Mouse (Mus musculus): Measurements from ENCODE around the gene Dynlrb2. TPM values are rescaled to one million over a fixed set of nuclear protein-coding genes. Genes with fewer than 3 reads are reported as not detected.
A peak's percentile ranks its signal among the peaks of the same experiment; 100 is the strongest.

Gene Dynlrb2
- polyA plus RNA-seq (2012; rRNA removed) (0.23 and 0.25 TPM in 2 replicates), polyA plus RNA-seq (2014; fragmentation: Nextera tagmentation; extraction: Ambion mirVana) (not detected in 2 replicates)

DNA sequence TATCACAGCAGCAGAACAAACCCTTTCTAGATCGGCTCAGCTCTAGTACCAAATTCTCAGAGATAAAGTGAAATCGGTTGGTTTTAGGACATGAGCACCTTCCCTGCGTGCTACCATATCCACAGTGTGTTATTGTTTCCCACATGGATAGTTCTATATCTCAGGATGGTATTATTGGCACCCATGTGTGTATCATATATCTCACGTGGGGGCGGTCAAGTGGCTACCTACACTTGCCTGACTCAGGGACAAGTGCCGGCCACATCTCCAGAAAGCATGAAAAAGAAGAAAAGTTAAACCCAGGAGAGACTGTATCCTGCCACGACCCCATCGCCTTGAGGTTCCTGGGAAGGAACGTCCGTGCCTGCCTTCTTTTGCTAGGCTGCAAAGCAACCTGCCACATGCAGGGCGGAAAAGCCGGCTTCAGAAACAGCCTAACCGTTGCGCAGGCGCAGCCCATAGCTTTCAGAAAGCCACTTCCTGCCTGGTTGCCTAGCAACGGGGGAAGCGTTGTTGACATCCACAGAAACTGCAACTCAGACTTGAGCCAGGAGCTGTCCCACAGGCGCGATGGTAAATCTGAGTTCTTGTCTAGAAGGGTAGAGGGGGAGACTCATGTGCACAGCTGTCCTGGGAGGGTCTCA, at the start of gene Dynlrb2:
Gene Dynlrb2, plus strand, starts transcription at position 498 of the 644 bp plus-strand sequence.
- 8% methylated on average over 19 of the region's 19 CpGs for WGBS
- TF ChIP-seq POLR2A (IDR thresholded peaks at IDR 0.05; ENCODE audit: borderline replicate concordance, extremely low read depth, insufficient read depth, insufficient read length): peak; percentile 58; the same call in 1 of the 2 replicates
- ATAC-seq (ENCODE audit: low FRiP score, low read depth): peak; percentile 91
- H3K4me2 ChIP-seq (replicated peaks; ENCODE audit: low read depth, low read length, severe bottlenecking): peak within 1 kb of the TSS; percentile 49
- peak within 1 kb of the TSS; percentile 18 for H3K4me3 ChIP-seq (replicated peaks; ENCODE audit: low read length)
- H3K27me3 ChIP-seq (ENCODE audit: control insufficient read depth, insufficient read depth, low read length): no peaks in the 10 kb centered on the region
- peak within 1 kb of the TSS; percentile 5; the same call in 1 of the 2 replicates for H3K9ac ChIP-seq (ENCODE audit: low read depth, low read length, severe bottlenecking)
- no peaks in the 10 kb centered on the region for H3K36me3 ChIP-seq (ENCODE audit: control insufficient read depth, insufficient read depth, low read length)
- H3K27ac ChIP-seq (replicated peaks; ENCODE audit: low read depth, low read length): no peak within 1 kb of the TSS
- DNase-seq (ENCODE audit: low spot score): peak; percentile 96
- no peaks in the 10 kb centered on the region for H3K4me1 ChIP-seq (ENCODE audit: control insufficient read depth, insufficient read depth, low read length)
- no peaks in the 10 kb centered on the region for H3K9me3 ChIP-seq (ENCODE audit: control insufficient read depth, low read length)

DNA sequence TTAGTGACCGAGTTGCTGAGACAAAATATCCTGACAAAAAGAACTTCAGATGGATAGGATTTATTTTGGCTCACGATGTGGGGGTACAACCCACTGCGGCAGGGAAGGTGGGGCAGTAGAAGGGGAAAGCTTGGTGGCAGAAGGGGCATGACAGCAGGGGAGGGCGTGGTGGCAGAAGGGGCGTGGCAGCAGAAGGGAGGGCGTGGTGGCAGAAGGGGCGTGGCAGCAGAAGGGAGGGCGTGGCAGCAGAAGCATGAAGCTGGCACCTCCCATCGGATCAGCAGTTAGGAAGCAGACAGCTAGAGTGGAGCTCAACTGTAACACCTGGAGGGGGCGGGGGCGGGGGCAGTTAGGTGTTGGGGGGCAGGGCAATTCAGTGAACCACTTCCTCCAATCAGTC, 46.2 kb upstream of the Dynlrb2 start:
- no peak overlapping the region for H3K27ac ChIP-seq (replicated peaks; ENCODE audit: low read depth, low read length)
- H3K4me3 ChIP-seq (replicated peaks; ENCODE audit: low read length): no peak overlapping the region
- 75% methylated on average over 9 of the region's 11 CpGs for WGBS

DNA sequence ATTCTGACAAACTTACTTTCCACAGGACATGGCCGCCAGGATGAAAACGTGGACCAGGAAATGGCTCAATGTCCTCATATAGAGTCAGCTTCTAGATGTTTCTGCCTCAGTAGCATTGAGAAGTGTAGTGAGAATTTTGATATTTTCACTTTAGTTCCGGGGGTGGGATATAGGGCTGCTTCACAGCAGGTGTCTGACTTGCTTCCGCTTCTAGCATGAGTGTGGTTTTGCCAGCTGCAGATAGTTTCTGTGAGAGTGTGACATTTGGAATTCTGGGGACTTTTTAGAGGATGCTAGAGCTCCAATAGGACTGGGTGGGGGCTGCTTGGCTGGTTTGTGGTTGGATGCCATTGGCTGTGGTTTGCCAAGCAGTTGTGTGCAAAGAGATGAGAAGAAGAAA, 43.3 kb upstream of the Dynlrb2 start:
- no peaks in the 10 kb centered on the region for H3K27me3 ChIP-seq (ENCODE audit: control insufficient read depth, insufficient read depth, low read length)
- H3K4me1 ChIP-seq (ENCODE audit: control insufficient read depth, insufficient read depth, low read length): no peaks in the 10 kb centered on the region
- no peak for DNase-seq (ENCODE audit: low spot score)
- H3K36me3 ChIP-seq (ENCODE audit: control insufficient read depth, insufficient read depth, low read length): no peaks in the 10 kb centered on the region
- TF ChIP-seq POLR2A (IDR thresholded peaks at IDR 0.05; ENCODE audit: borderline replicate concordance, extremely low read depth, insufficient read depth, insufficient read length): no peak
- no peak overlapping the region for H3K27ac ChIP-seq (replicated peaks; ENCODE audit: low read depth, low read length)
- no peak overlapping the region for H3K9ac ChIP-seq (ENCODE audit: low read depth, low read length, severe bottlenecking)
- H3K4me2 ChIP-seq (replicated peaks; ENCODE audit: low read depth, low read length, severe bottlenecking): no peak overlapping the region
- WGBS: 75% methylated on average over 4 of the region's 4 CpGs
- ATAC-seq (ENCODE audit: low FRiP score, low read depth): no peak
- H3K9me3 ChIP-seq (ENCODE audit: control insufficient read depth, low read length): no peaks in the 10 kb centered on the region
- no peak overlapping the region for H3K4me3 ChIP-seq (replicated peaks; ENCODE audit: low read length)

More for the DNA sequence above, 46.2 kb upstream of the Dynlrb2 start:
- ATAC-seq (ENCODE audit: low FRiP score, low read depth) (no peak), DNase-seq (ENCODE audit: low spot score) (no peak)
- H3K9ac ChIP-seq (ENCODE audit: low read depth, low read length, severe bottlenecking): no peak overlapping the region
- no peaks in the 10 kb centered on the region for H3K4me1 ChIP-seq (ENCODE audit: control insufficient read depth, insufficient read depth, low read length)
- no peaks in the 10 kb centered on the region for H3K36me3 ChIP-seq (ENCODE audit: control insufficient read depth, insufficient read depth, low read length)
- no peaks in the 10 kb centered on the region for H3K9me3 ChIP-seq (ENCODE audit: control insufficient read depth, low read length)
- H3K27me3 ChIP-seq (ENCODE audit: control insufficient read depth, insufficient read depth, low read length): no peaks in the 10 kb centered on the region
- no peak overlapping the region for H3K4me2 ChIP-seq (replicated peaks; ENCODE audit: low read depth, low read length, severe bottlenecking)
- no peak for TF ChIP-seq POLR2A (IDR thresholded peaks at IDR 0.05; ENCODE audit: borderline replicate concordance, extremely low read depth, insufficient read depth, insufficient read length)

DNA sequence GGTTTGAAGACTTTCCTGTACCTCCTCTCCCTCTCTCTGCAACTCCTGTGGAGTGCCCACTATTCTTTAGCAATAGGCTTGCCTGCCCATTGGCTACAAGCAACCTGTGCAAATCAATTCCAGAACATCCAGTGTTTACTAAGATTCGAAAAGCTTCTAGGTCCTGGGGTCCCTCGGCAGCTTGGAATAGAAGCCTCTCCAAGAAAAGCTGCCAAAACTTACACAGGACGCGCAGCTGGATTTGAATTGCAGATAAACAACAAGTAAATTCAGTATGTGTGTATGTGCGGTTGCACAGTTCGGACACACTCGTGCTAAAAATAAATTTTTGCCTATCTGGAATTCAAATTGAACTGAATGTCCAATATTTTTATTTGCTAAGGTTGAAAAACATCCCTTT, 38.2 kb upstream of the Dynlrb2 start:
- Histone ChIP-seq H3K9me3 (ENCODE audit: control insufficient read depth, low read length) (no peaks in the 10 kb centered on the region), H3K36me3 (ENCODE audit: control insufficient read depth, insufficient read depth, low read length) (no peaks in the 10 kb centered on the region), H3K4me3 (replicated peaks; ENCODE audit: low read length) (no peak overlapping the region), H3K27ac (replicated peaks; ENCODE audit: low read depth, low read length) (no peak overlapping the region), H3K9ac (ENCODE audit: low read depth, low read length, severe bottlenecking) (no peak overlapping the region), H3K27me3 (ENCODE audit: control insufficient read depth, insufficient read depth, low read length) (no peaks in the 10 kb centered on the region), H3K4me2 (replicated peaks; ENCODE audit: low read depth, low read length, severe bottlenecking) (no peak overlapping the region), H3K4me1 (ENCODE audit: control insufficient read depth, insufficient read depth, low read length) (no peaks in the 10 kb centered on the region)
- DNase-seq (ENCODE audit: low spot score) (no peak), ATAC-seq (ENCODE audit: low FRiP score, low read depth) (no peak)
- TF ChIP-seq POLR2A (IDR thresholded peaks at IDR 0.05; ENCODE audit: borderline replicate concordance, extremely low read depth, insufficient read depth, insufficient read length): no peak
- WGBS: 71% methylated on average over 7 of the region's 7 CpGs

DNA sequence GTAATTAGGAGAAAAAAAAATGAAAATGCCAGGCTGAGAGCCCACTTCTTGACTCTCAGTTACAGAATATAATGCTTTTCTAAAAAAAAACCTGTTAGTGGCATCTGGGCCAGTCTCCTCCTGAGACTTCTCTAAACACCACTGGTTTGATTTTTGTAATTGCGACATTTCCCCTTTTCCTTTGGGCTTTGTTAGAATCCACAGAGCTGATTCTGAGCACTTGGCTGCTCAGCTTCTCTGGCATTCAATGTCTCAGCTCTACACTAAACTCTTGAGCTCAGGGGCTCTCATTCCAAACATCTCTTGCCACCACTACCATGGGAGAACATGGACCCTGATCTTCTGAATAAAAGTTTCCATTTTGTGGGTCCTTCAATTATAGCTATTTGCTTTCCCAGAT, 37.7 kb upstream of the Dynlrb2 start:
- H3K4me2 ChIP-seq (replicated peaks; ENCODE audit: low read depth, low read length, severe bottlenecking): no peak overlapping the region
- H3K4me3 ChIP-seq (replicated peaks; ENCODE audit: low read length): no peak overlapping the region
- no peaks in the 10 kb centered on the region for H3K27me3 ChIP-seq (ENCODE audit: control insufficient read depth, insufficient read depth, low read length)
- no peaks in the 10 kb centered on the region for H3K9me3 ChIP-seq (ENCODE audit: control insufficient read depth, low read length)
- H3K9ac ChIP-seq (ENCODE audit: low read depth, low read length, severe bottlenecking): no peak overlapping the region
- TF ChIP-seq POLR2A (IDR thresholded peaks at IDR 0.05; ENCODE audit: borderline replicate concordance, extremely low read depth, insufficient read depth, insufficient read length): no peak
- DNase-seq (ENCODE audit: low spot score) (no peak), ATAC-seq (ENCODE audit: low FRiP score, low read depth) (no peak)
- no peak overlapping the region for H3K27ac ChIP-seq (replicated peaks; ENCODE audit: low read depth, low read length)
- peaks cover under 1% of the 10 kb centered on the region; the same call in 1 of the 2 replicates for H3K4me1 ChIP-seq (ENCODE audit: control insufficient read depth, insufficient read depth, low read length)
- H3K36me3 ChIP-seq (ENCODE audit: control insufficient read depth, insufficient read depth, low read length): no peaks in the 10 kb centered on the region
- WGBS: 65% methylated on average over 1 of the region's 1 CpGs
